ENCODE assay signal across 8 mouse cellular contexts in the genomic region with DNA sequence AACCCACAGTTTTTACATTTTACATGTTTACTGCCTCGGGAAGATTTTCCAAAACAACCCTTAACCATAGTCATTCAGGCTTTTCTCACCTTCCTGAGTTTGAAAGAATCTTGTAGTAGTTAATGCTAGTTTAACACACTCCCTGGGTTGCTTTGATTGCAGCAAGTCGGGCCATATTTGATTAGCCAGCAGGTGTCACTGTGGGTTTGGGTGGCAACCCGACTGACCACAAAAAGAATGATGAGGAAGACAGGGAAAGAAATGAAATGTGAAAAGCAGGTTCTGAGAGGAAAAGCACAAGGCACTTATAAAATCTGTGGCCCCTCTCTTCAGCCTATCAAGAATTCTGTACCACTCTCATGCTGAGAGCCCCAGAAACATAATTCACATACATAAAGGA.
DNase-seq lines count a peak whose midpoint lies in the region; TF ChIP-seq lines count a peak whose summit lies in the region.

No protein-coding gene starts in this region.

- peak; percentile 10 for TF ChIP-seq CTCF in C2C12 (IDR thresholded peaks at IDR 0.05; ENCODE audit: control insufficient read depth, insufficient read depth, insufficient read length)
- TF ChIP-seq CTCF in testis, adult 2 months (IDR thresholded peaks at IDR 0.05; ENCODE audit: control insufficient read depth, insufficient read depth, insufficient replicate concordance, low read depth, low read length) = peak; percentile 44; the same call in 1 of the 2 replicates

- no peak overlapping the region for H3ac ChIP-seq in C2C12 (ENCODE audit: control insufficient read depth, insufficient read length, low read depth)

- no peaks in the 10 kb centered on the region for H3K79me2 ChIP-seq in C2C12 (ENCODE audit: control insufficient read depth, insufficient read depth)

- H3K27ac ChIP-seq in testis, adult 2 months (ENCODE audit: control insufficient read depth, insufficient read depth, low read depth, low read length) = no peak overlapping the region

- DNase-seq in ES-CJ7 (ENCODE audit: low read depth, low spot score) = peak; percentile 41
- peak; percentile 41 for DNase-seq in cerebellum, adult 8-10 months
- DNase-seq in gastrocnemius, adult 8-10 months (ENCODE audit: low spot score in 2 of 2) = peak; percentile 42 to 55
- DNase-seq in layer of hippocampus, adult 18-20 months (ENCODE audit: low spot score in 2 of 2) = peak; percentile 38 to 86
- peak; percentile 82 for DNase-seq in lung, postnatal 14 days
- DNase-seq in T-cell, adult 2 months (ENCODE audit: low spot score) = no peak

- H3K27me3 ChIP-seq in C2C12 (ENCODE audit: control insufficient read depth, insufficient read depth, insufficient read length) = no peaks in the 10 kb centered on the region
- H3K27me3 ChIP-seq in testis, adult 2 months (ENCODE audit: control insufficient read depth, insufficient read depth, low read length) = no peaks in the 10 kb centered on the region

- H3K36me3 ChIP-seq in C2C12 (ENCODE audit: control insufficient read depth, insufficient read depth) = no peaks in the 10 kb centered on the region
- no peaks in the 10 kb centered on the region for H3K36me3 ChIP-seq in testis, adult 2 months (ENCODE audit: control insufficient read depth, insufficient read depth, low read length)

- no peak for TF ChIP-seq POLR2A in testis, adult 2 months (IDR thresholded peaks at IDR 0.05; ENCODE audit: control insufficient read depth, low read depth, low read length)

- no peaks in the 10 kb centered on the region for H3K79me3 ChIP-seq in C2C12 (ENCODE audit: low read depth)

- H3K4me1 ChIP-seq in testis, adult 2 months (ENCODE audit: control insufficient read depth, insufficient read depth, low read length) = no peaks in the 10 kb centered on the region

- no peak overlapping the region for H3K4me3 ChIP-seq in C2C12 (ENCODE audit: insufficient read depth, poor library complexity, severe bottlenecking)
- H3K4me3 ChIP-seq in testis, adult 2 months (ENCODE audit: control insufficient read depth, low read depth, low read length) = no peak overlapping the region

TF ChIP-seq in C2C12, 6 proteins besides CTCF, POLR2A, EP300 and RAD21:
- no peak for TF ChIP-seq MYOD1 (IDR thresholded peaks at IDR 0.05; ENCODE audit: control insufficient read depth, insufficient read length, low read depth)
- TF ChIP-seq USF1 (IDR thresholded peaks at IDR 0.05; ENCODE audit: low read depth) = no peak
- no peak for TF ChIP-seq CEBPB (IDR thresholded peaks at IDR 0.05; ENCODE audit: low read depth)
- TF ChIP-seq FOSL1 (IDR thresholded peaks at IDR 0.05; ENCODE audit: insufficient read depth, low read length, poor library complexity, severe bottlenecking) = no peak
- no peak for TF ChIP-seq MAX (IDR thresholded peaks at IDR 0.05)
- TF ChIP-seq MYOG (IDR thresholded peaks at IDR 0.05; ENCODE audit: control insufficient read depth, extremely low read depth, insufficient read length) = no peak
